Mouse (Mus musculus): ENCODE results near the gene Cers2. TPM values are rescaled to one million over a fixed set of nuclear protein-coding genes. Genes with fewer than 3 reads are reported as not detected.
A peak's percentile ranks its signal among the peaks of the same experiment; 100 is the strongest.

Cers2 gene
- polyA plus RNA-seq (2015; fragmentation: Nextera tagmentation; extraction: Ambion mirVana), result 138 and 146 TPM in 2 replicates

DNA sequence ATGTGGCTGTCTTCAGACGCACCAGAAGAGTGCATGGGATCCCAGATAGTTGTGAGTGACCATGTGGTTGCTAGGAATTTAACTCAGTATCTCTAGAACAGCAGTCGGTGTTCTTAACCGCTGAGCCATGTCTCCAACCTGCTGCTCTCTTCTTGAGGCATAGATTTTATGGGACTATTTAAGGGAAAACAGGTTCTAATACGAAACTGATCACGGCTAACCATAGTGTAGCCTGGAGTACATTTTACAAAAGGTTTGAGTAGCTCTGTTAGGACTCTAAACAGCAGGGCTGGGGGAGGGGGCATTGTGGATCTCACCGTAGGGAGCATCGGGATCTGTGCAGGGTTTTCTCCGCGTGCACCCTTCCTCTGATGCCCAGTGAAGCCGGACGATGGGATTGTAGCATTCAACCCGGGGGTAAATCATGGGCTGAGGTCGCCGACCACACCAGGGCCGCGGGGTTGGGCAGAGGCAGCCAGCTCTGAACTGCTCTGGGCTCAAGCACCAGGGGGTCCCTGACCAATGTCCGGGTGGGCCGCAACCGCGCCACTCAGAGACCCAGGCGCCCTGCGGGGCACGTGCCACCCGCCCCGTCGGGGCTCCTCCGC is at the start of gene Cers2:
Gene Cers2 (plus strand): TSS at position 306 of the 608 bp plus-strand sequence.
- Histone ChIP-seq H3K36me3 (no peaks in the 10 kb centered on the region), H3K27ac (peak within 1 kb of the TSS; percentile 94), H3K9ac (peak within 1 kb of the TSS; percentile 98), H3K4me1 (peaks cover 26% of the 10 kb centered on the region), H3K27me3 (replicated peaks) (no peaks in the 10 kb centered on the region), H3K9me3 (no peaks in the 10 kb centered on the region), H3K4me2 (peak within 1 kb of the TSS; percentile 80), H3K4me3 (replicated peaks) (peak within 1 kb of the TSS; percentile 86)
- ATAC-seq (ENCODE audit: insufficient read depth, low FRiP score, low read depth), result no peak
- WGBS, result 6% methylated on average over 27 of the region's 27 CpGs

DNA sequence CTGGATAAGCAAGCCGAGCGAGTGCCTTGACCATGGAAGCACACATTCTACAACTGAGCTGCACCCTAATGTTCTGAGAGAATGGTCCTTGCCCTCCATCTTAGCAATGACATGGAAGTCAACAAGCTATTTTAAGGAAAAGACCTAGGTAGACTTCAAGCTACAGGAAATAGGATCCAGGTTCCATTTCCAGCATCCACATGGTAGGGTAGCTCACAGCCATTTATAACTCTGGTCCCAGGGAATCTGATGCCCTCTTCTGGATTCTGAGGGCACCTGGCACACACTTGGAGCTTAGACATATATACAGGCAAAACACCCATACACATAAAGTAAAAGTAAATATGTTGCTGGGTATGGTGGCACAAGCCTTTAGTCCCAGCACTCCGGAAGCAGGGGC is 48.5 kb upstream of the Cers2 start:
- Histone ChIP-seq H3K9ac (no peak overlapping the region), H3K4me1 (no peaks in the 10 kb centered on the region), H3K27ac (no peak overlapping the region), H3K4me3 (replicated peaks) (no peak overlapping the region), H3K27me3 (replicated peaks) (no peaks in the 10 kb centered on the region), H3K9me3 (no peaks in the 10 kb centered on the region), H3K4me2 (no peak overlapping the region), H3K36me3 (peaks cover 34% of the 10 kb centered on the region)
- 94% methylated on average over 3 of the region's 3 CpGs for WGBS
- ATAC-seq (ENCODE audit: insufficient read depth, low FRiP score, low read depth), result no peak

DNA sequence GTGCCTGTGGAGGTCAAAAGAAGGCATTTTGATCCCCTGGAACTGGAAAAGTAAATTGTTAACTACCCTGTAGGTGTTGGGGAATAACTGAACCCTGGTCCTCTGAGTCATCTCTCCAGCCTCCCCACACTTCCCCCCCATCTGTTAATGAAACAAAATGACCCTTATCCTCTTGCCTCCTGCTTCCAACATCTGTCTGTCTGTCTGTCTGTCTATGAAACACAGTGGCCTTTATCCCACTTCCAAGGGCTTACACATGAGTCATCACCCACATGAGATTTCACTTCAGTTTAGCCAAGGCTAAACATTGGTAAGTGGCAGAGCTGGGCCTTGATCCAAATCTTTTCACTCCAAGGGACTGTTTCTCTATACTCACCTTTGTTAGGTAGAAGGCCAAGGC is 46.7 kb upstream of the Cers2 start:
- Histone ChIP-seq H3K4me3 (replicated peaks) (no peak overlapping the region), H3K4me2 (no peak overlapping the region), H3K9ac (no peak overlapping the region), H3K9me3 (no peaks in the 10 kb centered on the region), H3K4me1 (no peaks in the 10 kb centered on the region), H3K27me3 (replicated peaks) (no peaks in the 10 kb centered on the region), H3K27ac (no peak overlapping the region), H3K36me3 (peaks cover 28% of the 10 kb centered on the region)
- no peak for ATAC-seq (ENCODE audit: insufficient read depth, low FRiP score, low read depth)

- 81% methylated on average over 5 of the region's 5 CpGs for WGBS
- no peaks in the 10 kb centered on the region for H3K9me3 ChIP-seq
- ATAC-seq (ENCODE audit: insufficient read depth, low FRiP score, low read depth), result no peak
- H3K4me3 ChIP-seq (replicated peaks), result no peak overlapping the region
- peaks cover 22% of the 10 kb centered on the region for H3K36me3 ChIP-seq
- H3K27me3 ChIP-seq (replicated peaks), result no peaks in the 10 kb centered on the region
- H3K27ac ChIP-seq, result no peak overlapping the region
- H3K4me1 ChIP-seq, result no peaks in the 10 kb centered on the region
- no peak overlapping the region for H3K4me2 ChIP-seq
- no peak overlapping the region for H3K9ac ChIP-seq
These were observed 44.8 kb upstream of the Cers2 start for GRCm38 (mm10) chr3:95269789-95270188.

GRCm38 (mm10) chr3:95270766-95271364 is 43.7 kb upstream of the Cers2 start:
- Histone ChIP-seq H3K4me2 (no peak overlapping the region), H3K36me3 (peaks cover 22% of the 10 kb centered on the region), H3K4me1 (no peaks in the 10 kb centered on the region), H3K9ac (no peak overlapping the region), H3K9me3 (no peaks in the 10 kb centered on the region), H3K27ac (no peak overlapping the region), H3K27me3 (replicated peaks) (no peaks in the 10 kb centered on the region), H3K4me3 (replicated peaks) (no peak overlapping the region)
- 72% methylated on average over 12 of the region's 12 CpGs for WGBS
- peak; percentile 59 for ATAC-seq (ENCODE audit: insufficient read depth, low FRiP score, low read depth)

DNA sequence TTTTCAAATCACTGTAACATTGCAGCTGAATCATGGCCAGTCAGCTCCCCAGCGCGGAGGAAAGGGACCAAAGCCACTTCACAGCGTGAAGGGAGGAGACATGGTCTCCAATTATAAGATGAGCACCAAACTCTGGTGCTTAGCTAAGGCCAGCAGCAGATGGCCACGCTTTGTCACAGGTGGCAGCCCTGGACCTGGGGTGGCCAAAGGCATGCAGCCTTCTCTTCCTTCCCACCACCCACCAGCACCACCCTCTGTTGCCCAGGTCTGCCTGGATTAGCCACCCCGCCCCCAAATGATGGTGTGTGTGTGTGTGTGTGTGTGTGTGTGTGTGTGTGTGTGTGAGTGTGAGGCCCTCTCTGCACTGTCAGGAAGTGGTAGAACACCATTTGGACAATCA is 41.1 kb upstream of the Cers2 start:
- Histone ChIP-seq H3K4me3 (replicated peaks) (no peak overlapping the region), H3K4me1 (no peaks in the 10 kb centered on the region), H3K27me3 (replicated peaks) (no peaks in the 10 kb centered on the region), H3K9me3 (no peaks in the 10 kb centered on the region), H3K27ac (no peak overlapping the region), H3K36me3 (no peaks in the 10 kb centered on the region), H3K4me2 (no peak overlapping the region), H3K9ac (no peak overlapping the region)
- no peak for ATAC-seq (ENCODE audit: insufficient read depth, low FRiP score, low read depth)
- WGBS, result 85% methylated on average over 5 of the region's 5 CpGs

- WGBS, result 90% methylated on average over 4 of the region's 4 CpGs
- Histone ChIP-seq H3K9me3 (no peaks in the 10 kb centered on the region), H3K27me3 (replicated peaks) (no peaks in the 10 kb centered on the region), H3K27ac (no peak overlapping the region), H3K36me3 (no peaks in the 10 kb centered on the region), H3K4me2 (no peak overlapping the region), H3K4me3 (replicated peaks) (no peak overlapping the region), H3K4me1 (no peaks in the 10 kb centered on the region), H3K9ac (no peak overlapping the region)
- no peak for ATAC-seq (ENCODE audit: insufficient read depth, low FRiP score, low read depth)
These were observed 40.1 kb upstream of the Cers2 start for GRCm38 (mm10) chr3:95274453-95274852.

GRCm38 (mm10) chr3:95275161-95275560 is 39.4 kb upstream of the Cers2 start:
- Histone ChIP-seq H3K4me1 (peaks cover 3% of the 10 kb centered on the region; the same call in 1 of the 2 replicates), H3K27ac (no peak overlapping the region), H3K4me3 (replicated peaks) (no peak overlapping the region), H3K9me3 (no peaks in the 10 kb centered on the region), H3K4me2 (no peak overlapping the region), H3K27me3 (replicated peaks) (no peaks in the 10 kb centered on the region), H3K36me3 (no peaks in the 10 kb centered on the region), H3K9ac (no peak overlapping the region)
- WGBS, result 70% methylated on average over 6 of the region's 6 CpGs
- ATAC-seq (ENCODE audit: insufficient read depth, low FRiP score, low read depth), result no peak

DNA sequence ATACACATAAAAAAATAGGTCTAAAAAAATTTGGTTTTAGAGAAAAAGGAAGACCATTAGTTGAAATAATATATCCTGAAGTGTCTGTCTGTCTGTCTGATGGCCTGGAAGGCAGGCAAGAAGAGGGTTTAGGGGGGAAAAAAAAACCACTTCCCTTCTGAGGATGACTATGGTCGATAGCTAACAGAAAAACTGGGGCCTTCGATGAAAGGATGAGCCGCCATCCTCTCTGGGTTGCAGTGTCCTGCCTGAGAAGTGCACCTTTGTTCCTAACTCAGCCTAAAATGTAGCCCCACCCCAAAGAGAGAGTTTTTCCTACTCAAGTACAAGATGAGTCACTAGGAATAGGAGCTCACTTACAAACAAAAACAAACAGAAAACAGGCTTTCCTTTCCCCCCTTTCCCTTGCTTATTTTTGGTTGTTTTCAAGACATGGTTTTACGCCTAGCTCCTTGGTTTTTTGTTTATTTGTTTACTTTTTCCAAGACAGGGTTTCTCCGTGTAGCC is 38.1 kb upstream of the Cers2 start:
- 65% methylated on average over 5 of the region's 5 CpGs for WGBS
- no peak overlapping the region for H3K27ac ChIP-seq
- no peaks in the 10 kb centered on the region for H3K9me3 ChIP-seq
- no peak overlapping the region for H3K9ac ChIP-seq
- no peak overlapping the region for H3K4me3 ChIP-seq (replicated peaks)
- peaks cover 5% of the 10 kb centered on the region; the same call in 1 of the 2 replicates for H3K4me1 ChIP-seq
- no peak overlapping the region for H3K4me2 ChIP-seq
- no peak for ATAC-seq (ENCODE audit: insufficient read depth, low FRiP score, low read depth)
- no peaks in the 10 kb centered on the region for H3K27me3 ChIP-seq (replicated peaks)
- no peaks in the 10 kb centered on the region for H3K36me3 ChIP-seq

DNA sequence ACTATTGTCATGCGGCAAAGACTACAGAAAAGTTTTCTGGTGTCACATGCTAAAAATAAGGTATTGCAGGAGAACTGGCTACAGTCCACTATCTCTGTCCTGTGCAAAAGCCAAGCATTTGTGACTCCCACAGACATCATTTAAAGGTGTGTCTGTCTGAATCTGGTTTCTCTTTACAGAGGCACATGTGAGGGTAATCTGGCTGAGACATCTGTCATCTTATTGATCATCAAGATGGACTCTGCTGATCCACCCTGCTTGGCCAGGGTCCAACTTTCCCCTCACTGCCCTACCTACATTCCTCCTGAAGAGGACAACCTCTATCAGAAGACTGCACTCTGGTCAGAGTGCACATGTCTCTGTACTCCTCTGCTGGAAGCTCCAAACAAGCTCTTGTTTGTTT is 37.4 kb upstream of the Cers2 start:
- no peak overlapping the region for H3K27ac ChIP-seq
- no peaks in the 10 kb centered on the region for H3K27me3 ChIP-seq (replicated peaks)
- no peaks in the 10 kb centered on the region for H3K9me3 ChIP-seq
- no peak for ATAC-seq (ENCODE audit: insufficient read depth, low FRiP score, low read depth)
- no peak overlapping the region for H3K4me3 ChIP-seq (replicated peaks)
- H3K36me3 ChIP-seq, result no peaks in the 10 kb centered on the region
- 83% methylated on average over 1 of the region's 1 CpGs for WGBS
- H3K4me1 ChIP-seq, result peaks cover 5% of the 10 kb centered on the region; the same call in 1 of the 2 replicates
- H3K4me2 ChIP-seq, result no peak overlapping the region
- H3K9ac ChIP-seq, result no peak overlapping the region

GRCm38 (mm10) chr3:95280747-95281146 is 33.8 kb upstream of the Cers2 start:
- peak overlapping the region; percentile 68 for H3K4me3 ChIP-seq (replicated peaks)
- 10% methylated on average over 8 of the region's 8 CpGs for WGBS
- no peaks in the 10 kb centered on the region for H3K27me3 ChIP-seq (replicated peaks)
- peaks cover 18% of the 10 kb centered on the region for H3K4me1 ChIP-seq
- no peak for ATAC-seq (ENCODE audit: insufficient read depth, low FRiP score, low read depth)
- H3K4me2 ChIP-seq, result peak overlapping the region; percentile 79
- H3K9me3 ChIP-seq, result no peaks in the 10 kb centered on the region
- H3K36me3 ChIP-seq, result no peaks in the 10 kb centered on the region
- peak overlapping the region; percentile 82 for H3K27ac ChIP-seq
- H3K9ac ChIP-seq, result peak overlapping the region; percentile 72; the same call in 1 of the 2 replicates

GRCm38 (mm10) chr3:95281216-95282126 is 33.1 kb upstream of the Cers2 start, which contains the start of the genes Mindy1 and Prune1:
Gene Mindy1 (plus strand): TSS chr3:95281345.
Gene Prune1 (minus strand): TSS chr3:95282076.
- ATAC-seq (ENCODE audit: insufficient read depth, low FRiP score, low read depth), result peak; percentile 89
- peak within 1 kb of the TSS; percentile 97 for H3K27ac ChIP-seq
- H3K4me1 ChIP-seq, result peaks cover 18% of the 10 kb centered on the region
- peak within 1 kb of the TSS; percentile 72 for H3K4me3 ChIP-seq (replicated peaks)
- H3K36me3 ChIP-seq, result no peaks in the 10 kb centered on the region
- peak within 1 kb of the TSS; percentile 79 for H3K4me2 ChIP-seq
- no peaks in the 10 kb centered on the region for H3K27me3 ChIP-seq (replicated peaks)
- no peaks in the 10 kb centered on the region for H3K9me3 ChIP-seq
- under 1% methylated on average over 53 of the region's 53 CpGs for WGBS
- peak within 1 kb of the TSS; percentile 84 for H3K9ac ChIP-seq

Data from stomach, embryonic 15.5 days (tissue).